Mouse (Mus musculus) bone marrow, adult 2 months (tissue): ENCODE measurements around the gene Lypd1.

Experiments
- CTCF ChIP-seq: fragments of 200-500 bp; IDR thresholded peaks from 2 replicates; pipeline ENCODE4 v1.5.1; 2011; ENCODE audit warnings: low read length, control low read depth; ENCODE audit not compliant: control insufficient read depth, insufficient read depth
- POLR2A ChIP-seq: fragments of 200-500 bp; IDR thresholded peaks from 2 replicates; pipeline ENCODE4 v1.6.1; 2011; ENCODE audit warnings: low read depth, mild to moderate bottlenecking, control low read depth, low read length, borderline replicate concordance; ENCODE audit not compliant: control insufficient read depth

DNA sequence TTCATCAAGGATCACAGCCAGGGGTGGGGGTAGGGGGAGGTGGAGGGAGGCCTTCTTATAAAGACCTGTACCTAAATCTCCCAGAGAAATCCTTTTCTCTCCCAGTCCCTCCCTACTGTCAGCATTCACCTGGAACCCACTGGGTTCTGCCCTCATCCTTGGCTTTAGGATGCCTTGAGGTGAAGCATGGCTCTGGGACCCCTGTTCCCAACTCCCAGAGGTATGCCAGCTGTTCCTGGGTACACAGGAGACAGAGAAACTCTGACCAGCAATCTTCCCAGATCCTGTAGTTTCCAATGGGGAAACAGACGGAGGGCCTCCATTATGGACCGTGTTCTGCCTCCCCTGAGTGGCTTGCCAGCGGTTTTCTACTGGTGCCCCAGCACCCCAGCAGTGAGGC is 7.8 kb upstream of the Lypd1 start:
- TF ChIP-seq POLR2A (no peak), CTCF (no peak)
